8 mouse cellular contexts compared by ENCODE assay signal in the genomic region with DNA sequence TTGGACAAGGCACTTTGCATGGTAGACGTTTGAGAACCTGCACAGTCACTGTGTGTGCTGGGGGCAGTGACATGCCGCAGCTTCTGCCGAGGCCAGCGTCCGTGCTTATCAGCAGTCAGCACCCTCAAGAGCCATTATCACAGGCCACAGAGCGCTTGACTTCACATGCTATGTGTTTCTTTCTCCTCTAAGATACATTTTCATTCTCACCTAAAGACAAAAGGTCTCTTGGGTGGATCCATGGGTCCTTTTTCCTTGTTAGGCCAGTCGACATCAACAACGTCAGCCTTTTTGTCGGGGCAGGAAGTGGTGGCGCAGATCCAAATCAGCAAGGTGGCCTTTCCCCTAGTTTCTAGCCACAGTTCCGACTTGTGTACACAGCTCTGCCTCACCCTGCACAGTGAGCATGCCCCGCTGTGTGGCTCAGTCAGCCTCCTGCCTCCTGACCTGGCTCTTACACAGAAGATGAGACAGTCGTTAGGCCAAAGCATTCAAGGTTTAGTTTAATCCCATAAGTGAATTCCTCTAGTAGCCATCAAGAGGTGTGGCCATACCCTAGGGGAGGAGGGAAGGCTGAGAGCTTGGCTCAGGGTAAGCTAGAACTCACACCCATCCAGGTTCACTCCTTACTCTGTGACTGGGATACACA.
A peak's percentile ranks its signal among the peaks of the same experiment; 100 is the strongest.
DNase-seq lines count a peak whose midpoint lies in the region; ATAC-seq lines count a peak whose summit lies in the region.

No protein-coding gene starts in this region.

- H3K4me1 ChIP-seq in neural tube, embryonic 11.5 days (ENCODE audit: control insufficient read depth, insufficient read depth, low read length) = no peaks in the 10 kb centered on the region

- intact Hi-C loops in heart, postnatal 36 days (cut with DNase I) = loop anchor here (2.0 to 5.0 kb wide), 3 partner anchors 85 to 147 kb away; no protein-coding TSS in a partner anchor

- H3K4me3 ChIP-seq in neural tube, embryonic 11.5 days (ENCODE audit: low read depth, low read length) = no peak overlapping the region

- 0 out of 2 replicates have a peak overlapping the region, but pooled peaks have one; percentile 34 for H3K27ac ChIP-seq in neural tube, embryonic 11.5 days (ENCODE audit: low read depth, low read length)

- 83% methylated on average over 13 of the region's 13 CpGs for WGBS in neural tube, embryonic 11.5 days

- no peaks in the 10 kb centered on the region for H3K36me3 ChIP-seq in neural tube, embryonic 11.5 days (ENCODE audit: control insufficient read depth, insufficient read depth, low read length)

- H3K4me2 ChIP-seq in neural tube, embryonic 11.5 days (ENCODE audit: low read depth) = no peak overlapping the region

- ATAC-seq in neural tube, embryonic 11.5 days (ENCODE audit: insufficient read depth, low FRiP score, low TSS enrichment) = no peak
- peak; percentile 96 for ATAC-seq in megakaryocyte-erythroid progenitor cell, adult 5-6 weeks (replicated peaks; ENCODE audit: low FRiP score, low TSS enrichment, poor library complexity, severe bottlenecking)

- no peaks in the 10 kb centered on the region for H3K27me3 ChIP-seq in neural tube, embryonic 11.5 days (ENCODE audit: control insufficient read depth, insufficient read depth, low read length)

- no peak overlapping the region for H3K9ac ChIP-seq in neural tube, embryonic 11.5 days (ENCODE audit: low read length)

- H3K9me3 ChIP-seq in neural tube, embryonic 11.5 days (ENCODE audit: control insufficient read depth, low read length) = no peaks in the 10 kb centered on the region

- no peak for DNase-seq in neural tube, embryonic 11.5 days (ENCODE audit: low spot score)
- DNase-seq in neural tube, embryonic 10.5 days (ENCODE audit: extremely low spot score, low spot score) = no peak
- DNase-seq in c-Kit-positive CD71-positive TER-119-negative erythroid progenitor cells, embryonic 14.5 days (ENCODE audit: low read depth) = peak; percentile 74
- DNase-seq in heart, postnatal 36 days = peak; percentile 73 to 79
- peak; percentile 12 to 18 for DNase-seq in layer of hippocampus, postnatal 36 days
- DNase-seq in testis, postnatal 10 days (ENCODE audit: low spot score) = peak; percentile 47
- no peak for DNase-seq in cerebellum, adult 11 months

Comparison
In these comparisons a context has a peak if more than half of its experiments do, and no peak if none do; other contexts are left out.
1. DNase-seq: peak in c-Kit-positive CD71-positive TER-119-negative erythroid progenitor cells, embryonic 14.5 days (single experiment), heart, postnatal 36 days (2 of 2), layer of hippocampus, postnatal 36 days (2 of 2) and testis, postnatal 10 days (single experiment); none in neural tube, embryonic 11.5 days (single experiment), neural tube, embryonic 10.5 days (single experiment) and cerebellum, adult 11 months (single experiment).